Mouse (Mus musculus) right cerebral cortex, postnatal 10 days (tissue): ENCODE measurements around the gene Tcf3.
A peak's percentile ranks its signal among the peaks of the same experiment; 100 is the strongest.

Experiments used
- DNase-seq, 2 experiments: peaks; one replicate each; pipeline ENCODE4 v3.0.0; 2021; ENCODE audit warnings: low spot score in 2 of 2

Gene Tcf3

DNA sequence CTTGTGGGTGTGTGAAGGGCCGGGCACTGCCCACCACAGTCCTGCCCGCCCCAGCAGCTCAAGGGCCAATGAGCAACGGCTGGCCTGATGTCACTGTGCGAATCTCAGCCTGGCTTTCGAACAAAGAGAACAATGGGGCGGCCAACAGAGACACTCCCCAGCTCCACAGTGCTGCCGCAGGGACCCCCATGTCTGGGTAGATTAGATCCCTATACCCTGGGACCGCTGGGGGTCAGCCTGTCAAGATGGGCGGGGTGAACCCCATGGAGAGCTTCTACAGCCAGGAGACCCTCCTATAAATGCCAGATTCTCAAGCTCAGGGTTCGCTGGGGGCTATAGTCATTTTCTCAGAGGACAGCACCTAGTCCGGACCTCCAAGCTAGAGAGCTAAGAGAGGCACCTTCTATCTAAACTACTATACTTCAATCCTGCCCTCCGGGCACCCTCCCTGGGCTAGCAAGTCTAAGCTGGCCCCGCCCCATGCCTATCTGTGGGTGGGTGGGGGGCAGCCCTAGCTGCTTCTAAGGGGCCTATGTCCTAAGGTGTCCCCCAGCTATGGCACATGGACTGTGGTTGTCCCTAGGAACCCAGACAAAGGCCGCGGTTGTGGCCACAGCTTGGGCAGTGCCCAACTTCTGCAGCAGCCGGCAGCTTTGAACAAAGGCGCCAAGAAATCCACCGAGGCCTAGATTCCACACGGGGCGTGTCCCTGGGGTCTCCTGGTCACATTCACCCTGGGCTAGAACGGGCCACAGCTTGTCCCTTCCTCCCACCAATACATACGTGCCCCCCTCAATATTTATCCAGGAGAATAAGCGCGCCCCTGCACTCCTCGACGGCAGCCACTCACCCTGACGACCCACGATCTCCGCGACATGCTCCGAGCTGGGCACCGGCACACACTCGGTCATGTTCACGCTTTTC, 47.4 kb downstream of the Tcf3 start:
- peak; percentile 72 to 84 for DNase-seq

DNA sequence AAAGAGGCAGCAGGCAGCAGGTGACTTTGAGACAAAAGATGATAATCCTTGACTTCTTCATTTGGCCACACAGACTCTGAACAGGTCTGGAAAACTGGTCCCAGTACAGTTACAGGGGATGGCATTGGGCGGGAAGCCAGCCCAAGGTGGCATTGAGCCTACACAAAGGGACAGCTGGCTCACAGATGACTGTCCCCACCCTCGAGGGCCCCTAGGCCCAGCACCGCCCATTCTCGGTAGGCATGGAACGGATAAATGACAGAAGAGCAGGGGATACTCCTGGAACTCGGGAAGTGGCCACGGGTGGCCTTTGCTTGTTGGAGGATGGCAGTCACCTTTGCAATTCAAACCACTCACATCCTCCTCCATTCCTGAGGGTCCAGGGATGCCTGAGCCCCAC, 48.1 kb downstream of the Tcf3 start:
- no peak for DNase-seq

DNA sequence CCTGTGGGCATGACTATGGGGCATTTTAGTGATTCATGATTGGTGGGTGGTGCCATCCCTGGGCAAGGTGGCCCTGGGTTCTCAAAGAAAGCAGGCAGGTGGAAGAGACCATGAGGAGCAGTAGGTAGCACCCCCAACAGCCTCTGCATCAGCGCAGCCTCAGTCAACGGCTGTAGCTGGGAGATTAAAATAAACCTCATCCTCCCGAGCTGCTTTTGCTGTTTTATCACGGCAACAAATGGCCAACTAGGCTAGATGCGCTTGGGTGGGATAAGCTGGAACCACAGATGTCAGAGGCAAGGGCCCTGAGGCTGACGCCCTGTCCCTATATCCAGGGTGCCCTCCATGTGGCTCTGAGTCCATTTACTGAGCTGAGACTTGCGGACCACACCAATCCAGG, 48.7 kb downstream of the Tcf3 start:
- no peak for DNase-seq

DNA sequence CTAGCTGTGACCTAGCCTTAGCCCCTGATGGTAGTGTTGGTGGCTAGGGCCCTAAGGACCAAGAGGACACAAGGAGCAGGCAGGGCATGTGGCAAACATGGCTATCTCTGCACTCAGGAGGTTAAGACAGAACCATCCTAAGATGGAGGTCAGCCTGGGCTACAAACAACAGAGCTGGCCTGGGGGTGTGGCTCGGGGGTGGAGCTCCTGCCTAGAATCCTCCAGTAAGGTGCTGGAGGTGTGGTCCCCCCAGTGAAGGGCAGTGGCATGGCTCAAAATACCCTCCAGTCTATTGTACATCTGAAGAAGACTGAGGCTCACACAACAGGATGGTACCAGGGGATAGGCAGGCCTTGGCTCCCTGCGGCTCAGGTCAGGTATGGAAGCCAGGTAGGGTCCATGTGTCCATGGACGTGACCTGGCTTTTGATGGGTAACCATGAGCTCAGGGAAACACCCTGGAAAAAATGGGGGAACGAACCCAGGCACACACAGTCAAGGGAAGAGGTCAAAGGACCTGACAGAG, 49.3 kb downstream of the Tcf3 start:
- no peak for DNase-seq

DNA sequence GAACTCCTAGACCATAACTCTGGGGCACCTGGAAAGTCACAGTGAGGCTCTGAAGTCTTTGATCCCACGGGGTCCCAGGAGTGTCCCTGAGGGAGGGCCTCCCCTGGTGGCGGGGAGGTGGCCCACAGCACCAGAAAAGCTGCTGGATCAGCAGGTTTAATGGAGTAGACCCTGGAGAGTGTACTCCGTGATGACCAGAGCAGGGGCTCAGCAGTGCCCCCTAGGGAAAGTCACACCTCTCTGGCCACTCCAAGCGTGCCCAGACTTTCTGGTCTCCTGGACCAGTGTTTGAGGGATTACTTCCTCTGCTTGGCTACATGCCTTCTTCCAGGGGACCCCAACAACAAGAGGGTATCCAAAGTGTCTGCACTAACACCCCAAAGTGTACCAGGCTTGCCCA, 50.0 kb downstream of the Tcf3 start:
- no peak for DNase-seq

DNA sequence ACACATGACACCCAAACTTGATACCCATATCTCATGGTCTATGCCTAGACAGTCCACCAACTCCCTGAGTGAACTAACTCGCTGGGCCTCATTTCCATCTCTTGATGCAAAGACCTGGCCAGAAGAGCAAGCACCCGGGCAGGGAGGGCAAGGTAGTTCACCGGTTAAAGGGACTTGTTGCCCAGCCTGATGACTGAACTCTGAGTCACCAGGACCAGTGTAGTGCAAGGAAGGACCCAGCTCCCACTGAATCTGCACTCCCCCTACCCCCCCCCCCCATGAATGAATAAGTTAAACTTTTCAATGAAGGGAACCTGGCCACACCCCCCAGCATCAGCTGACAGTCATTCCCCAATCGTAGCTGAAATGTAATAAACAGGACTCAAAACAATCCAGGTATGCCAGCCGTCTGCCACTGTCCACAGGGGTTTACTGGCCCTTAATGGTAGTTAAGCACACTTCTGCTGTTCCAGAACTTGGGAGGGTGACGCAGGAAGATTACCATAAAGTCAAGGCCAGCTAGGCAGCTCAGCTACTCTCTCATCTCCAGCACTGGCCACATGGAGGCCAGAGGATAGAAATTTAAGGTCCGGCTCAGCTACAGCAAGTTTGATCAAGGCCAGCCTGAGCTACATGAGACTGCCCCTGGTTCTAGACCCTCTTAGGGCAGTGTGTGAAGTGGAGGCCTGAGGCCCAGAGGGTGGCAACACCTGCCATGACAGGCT, 50.6 kb downstream of the Tcf3 start:
- no peak for DNase-seq

DNA sequence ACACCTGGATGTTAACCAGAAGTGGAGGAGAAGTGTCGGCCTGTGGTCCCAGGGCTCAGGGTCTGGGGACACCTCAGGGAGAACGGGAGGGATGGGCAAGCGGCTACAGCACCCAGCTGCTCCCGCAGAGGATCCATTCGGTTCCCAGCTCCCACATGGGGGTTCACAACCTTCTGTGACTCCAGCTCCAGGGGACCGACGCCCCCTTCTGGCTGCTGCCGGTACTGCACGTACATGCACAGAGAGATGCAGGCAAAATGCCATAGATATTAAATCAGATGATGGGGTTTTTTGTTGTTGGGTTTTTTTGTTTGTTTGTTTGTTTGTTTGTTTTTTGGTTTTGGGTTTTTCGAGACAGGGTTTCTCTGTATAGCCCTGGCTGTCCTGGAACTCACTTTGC, 55.7 kb downstream of the Tcf3 start:
- no peak for DNase-seq

DNA sequence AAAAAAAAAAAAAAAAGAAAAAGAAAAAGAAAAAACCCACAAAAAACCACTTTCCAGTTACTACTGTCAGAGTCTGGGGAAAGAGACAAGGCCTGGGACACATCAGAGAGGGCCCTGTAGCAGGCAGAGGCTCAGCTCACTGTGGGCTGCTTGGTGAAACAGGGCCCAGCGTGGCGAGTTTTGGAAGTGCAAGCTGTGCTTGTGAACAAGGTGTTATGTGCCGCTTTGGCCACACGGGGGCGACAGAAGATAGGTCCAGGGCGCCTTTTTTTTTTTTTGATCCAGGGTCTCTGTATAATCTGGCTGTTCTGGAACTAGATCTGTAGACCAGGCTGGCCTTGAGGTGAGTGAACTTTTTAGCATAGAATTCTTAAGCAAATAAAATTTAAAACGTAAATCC, 57.3 kb downstream of the Tcf3 start:
- peak; percentile 94 to 97 for DNase-seq

DNA sequence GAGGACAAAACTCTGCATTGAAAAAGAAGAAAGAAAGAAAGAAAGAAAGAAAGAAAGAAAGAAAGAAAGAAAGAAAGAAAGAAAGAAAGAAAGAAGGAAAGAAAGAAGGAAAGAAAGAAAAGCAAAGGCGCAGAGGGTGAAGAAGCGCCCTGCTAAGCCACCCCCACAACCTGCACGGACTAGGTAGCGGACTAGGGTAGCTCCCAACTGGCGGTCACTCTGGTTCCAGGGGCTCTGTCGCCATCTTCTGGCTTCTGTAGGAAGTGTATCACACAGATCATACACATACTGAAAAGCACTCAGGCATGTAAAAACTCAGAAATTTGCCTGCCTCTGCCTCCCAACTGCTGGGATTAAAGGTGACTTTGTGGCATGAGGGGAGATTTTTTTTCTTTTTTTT, 59.4 kb downstream of the Tcf3 start:
- DNase-seq, result peak; percentile 81 to 84

DNA sequence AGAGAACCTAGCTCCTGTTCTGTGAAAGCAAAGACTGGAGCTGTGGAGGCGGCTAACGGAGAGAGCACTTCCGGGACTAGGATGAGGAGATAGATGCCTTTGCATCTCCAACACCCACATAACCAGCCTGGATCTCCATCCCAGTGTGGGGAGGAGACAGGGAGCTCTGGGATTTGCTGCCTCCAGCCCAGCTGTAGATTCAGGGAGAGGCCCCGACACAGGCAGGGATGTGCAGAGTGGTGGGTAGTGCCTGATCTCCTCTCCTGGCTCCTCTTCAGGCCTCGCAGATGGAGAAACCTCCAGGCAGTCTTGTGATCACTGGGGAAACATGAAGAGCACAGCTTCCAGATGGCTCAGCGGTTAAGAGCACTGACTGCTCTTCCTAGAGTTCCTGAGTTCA, 60.7 kb downstream of the Tcf3 start:
- DNase-seq, result no peak

DNA sequence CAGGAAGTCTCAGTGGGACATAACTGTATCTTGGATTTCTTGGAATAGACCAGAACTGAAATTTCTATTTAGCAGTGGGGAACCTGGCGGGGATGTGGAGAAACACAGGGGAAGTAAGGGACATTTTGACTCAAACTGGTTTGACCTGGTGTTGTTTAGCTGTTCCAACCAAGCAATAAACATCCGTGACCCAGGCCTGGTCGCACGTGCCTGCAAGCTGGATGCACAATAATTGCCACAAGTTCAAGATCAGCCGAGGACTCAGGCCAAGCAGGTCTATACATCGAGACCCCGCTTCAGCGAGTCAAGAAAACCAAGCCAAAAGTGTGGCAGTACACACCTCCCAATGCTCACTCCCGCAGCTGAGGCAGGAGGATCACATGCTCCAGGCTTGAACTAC, 61.5 kb downstream of the Tcf3 start:
- DNase-seq, result no peak

DNA sequence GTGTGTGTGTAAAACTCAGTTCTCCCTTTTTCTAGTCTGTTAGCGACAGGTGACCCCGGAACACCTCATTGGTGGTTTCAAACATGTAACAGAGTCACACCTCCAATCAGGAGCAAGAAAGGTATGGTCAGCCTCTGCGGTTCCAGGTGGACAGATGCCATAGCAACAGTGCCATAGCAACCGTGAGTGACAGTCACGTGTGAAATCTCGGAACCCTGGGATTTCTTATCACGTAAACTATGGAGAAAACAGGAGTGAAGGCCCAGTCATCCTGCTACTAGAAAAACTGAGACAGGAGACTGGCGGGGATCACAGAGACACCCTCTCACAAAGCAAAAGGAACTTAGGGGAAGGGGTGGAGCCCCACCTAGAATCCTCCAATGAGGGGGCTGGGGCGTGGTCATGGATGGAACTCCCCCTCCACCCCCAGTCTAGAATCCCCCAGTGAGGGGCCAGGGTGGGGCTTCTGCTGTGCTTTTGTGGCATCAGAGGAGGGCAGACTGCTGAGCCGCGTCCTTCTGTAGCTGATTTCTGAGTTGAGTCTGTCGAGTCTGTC, 62.0 kb downstream of the Tcf3 start:
- peak; percentile 80 to 89 for DNase-seq

DNA sequence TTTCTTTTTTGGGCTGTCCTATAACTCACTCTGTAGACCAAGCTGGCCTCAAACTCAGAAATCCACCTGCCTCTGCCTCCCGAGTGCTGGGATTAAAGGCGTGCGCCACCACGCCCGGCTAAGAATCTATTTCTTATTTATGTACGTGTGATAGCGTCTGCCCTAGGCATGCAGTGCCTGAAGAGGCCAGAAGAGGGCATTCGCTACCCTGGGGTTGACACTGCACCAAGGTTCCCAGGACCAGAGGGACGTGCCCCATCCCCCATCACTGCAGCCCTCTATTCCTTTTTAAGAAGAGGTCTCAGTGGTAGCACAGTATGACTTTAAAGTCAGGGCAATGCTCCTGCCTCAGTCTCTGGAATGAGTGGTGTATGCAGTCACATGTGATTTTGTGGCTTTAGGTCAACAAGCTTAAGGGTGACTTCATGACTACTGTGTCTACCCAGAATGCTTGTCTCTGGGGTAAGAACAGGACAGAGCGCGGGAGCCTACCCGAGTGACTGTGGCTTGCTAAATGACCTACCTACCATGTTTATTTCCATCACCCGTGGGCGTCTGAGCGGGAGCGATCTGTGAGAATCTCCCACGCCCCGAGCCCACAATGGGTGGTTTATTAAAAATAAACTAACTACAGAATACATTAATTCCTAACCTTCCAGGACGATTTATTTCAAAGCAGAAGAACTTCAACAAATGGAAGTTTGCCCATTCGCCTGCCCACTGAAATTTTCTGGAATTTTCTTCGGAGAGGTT, 63.3 kb downstream of the Tcf3 start:
- DNase-seq, result no peak

DNA sequence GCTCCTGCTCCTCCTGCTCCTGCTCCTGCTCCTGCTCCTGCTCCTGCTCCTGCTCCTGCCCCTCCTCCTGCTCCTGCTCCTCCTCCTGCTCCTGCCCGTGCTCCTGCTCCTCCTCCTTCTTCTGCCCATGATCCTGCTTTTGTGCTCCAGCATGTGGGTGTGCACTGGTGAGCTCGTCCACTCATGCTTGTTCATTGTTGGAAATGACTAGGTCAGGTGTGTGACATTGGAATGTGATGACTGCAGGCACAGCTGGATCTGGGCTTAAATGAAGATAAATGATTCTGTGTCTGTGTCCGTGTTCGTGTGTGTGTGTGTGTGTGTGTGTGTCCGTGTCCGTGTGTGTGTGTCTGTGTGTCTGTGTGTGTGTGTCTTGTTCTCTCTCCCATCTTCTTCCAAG, 65.1 kb downstream of the Tcf3 start:
- DNase-seq, result no peak

DNA sequence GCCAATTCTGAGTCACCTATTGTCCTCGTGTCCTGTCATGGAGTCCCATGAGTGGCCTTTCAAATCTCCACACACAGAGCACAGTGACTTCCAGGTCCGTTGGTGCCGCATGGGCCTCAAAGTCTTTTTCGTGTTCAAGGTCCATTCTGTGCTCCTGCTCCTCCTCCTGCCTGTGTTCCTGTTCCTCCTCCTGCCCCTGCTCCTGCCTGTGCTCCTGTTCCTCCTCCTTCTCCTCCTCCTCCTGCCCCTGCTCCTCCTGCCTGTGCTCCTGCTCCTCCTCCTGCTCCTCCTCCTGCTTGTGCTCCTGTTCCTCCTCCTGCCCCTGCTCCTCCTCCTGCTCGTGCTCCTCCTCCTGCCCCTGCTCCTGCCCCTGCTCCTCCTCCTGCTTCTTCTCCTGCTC, 65.5 kb downstream of the Tcf3 start:
- DNase-seq, result no peak

DNA sequence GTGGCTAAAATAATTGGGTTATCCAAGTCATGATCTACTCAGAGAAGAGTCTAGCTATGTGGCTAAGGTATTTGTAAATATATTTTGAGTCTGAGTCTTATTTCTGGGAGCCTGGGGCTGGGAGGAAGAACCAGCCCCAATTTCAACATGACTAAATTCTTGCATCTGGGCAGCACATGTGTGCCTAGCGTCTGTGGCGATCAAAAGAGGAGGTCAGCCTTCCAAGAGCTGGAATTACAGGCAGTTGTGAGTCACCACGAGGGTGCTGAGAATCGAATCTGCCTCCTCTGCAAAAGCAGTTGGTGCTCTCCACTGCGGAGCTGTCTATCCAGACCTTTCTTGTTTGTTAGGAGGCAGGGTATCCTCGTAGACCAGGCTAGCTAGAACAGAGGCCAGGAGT, 67.7 kb downstream of the Tcf3 start:
- DNase-seq, result no peak

DNA sequence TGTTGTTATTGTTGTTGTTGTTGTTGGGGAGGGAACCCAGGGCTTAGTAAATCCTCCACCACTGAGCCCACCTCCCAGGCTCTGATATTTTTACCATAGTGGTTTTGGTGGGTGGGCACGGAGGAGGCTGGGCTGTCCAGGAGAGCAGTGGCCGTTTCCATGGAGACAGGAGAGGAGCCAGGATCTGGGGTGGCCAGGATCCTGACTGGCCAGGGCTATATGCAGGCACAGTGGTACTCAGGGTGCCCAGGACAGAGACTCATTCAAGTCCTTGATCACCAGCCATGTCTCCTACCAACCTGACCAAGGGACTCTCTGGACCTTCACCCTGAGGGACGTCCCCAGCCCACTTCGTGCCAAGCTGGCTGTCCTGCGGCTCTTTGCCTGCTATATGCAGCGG, 69.7 kb downstream of the Tcf3 start:
- no peak for DNase-seq
